Mouse (Mus musculus) MEL (cell line): ENCODE measurements around the gene Wwtr1. TPM values are rescaled to one million over a fixed set of nuclear protein-coding genes. Genes with fewer than 3 reads are reported as not detected.

ENCODE experiments used
- DNase-seq: peaks from one replicate; pipeline ENCODE4 v3.0.0; 2011; ENCODE audit warnings: low read depth, low spot score
- H3K27ac ChIP-seq: 2 replicates; pipeline ENCODE4 v1.5.1; 2012; ENCODE audit warnings: low read depth, mild to moderate bottlenecking, control low read depth, low read length, moderate library complexity; ENCODE audit not compliant: control insufficient read depth
- H3K27me3 ChIP-seq, 2 experiments: fragments of 150-350 bp in 1 of 2; sonication (generic) in 1 of 2; 2 replicates each; pipeline ENCODE4 v1.6.1; 2012; ENCODE audit warnings: low read length in 2 of 2, mild to moderate bottlenecking in 2 of 2, improper control_type of control experiment in 1 of 2, moderate library complexity in 1 of 2; ENCODE audit not compliant: insufficient read depth in 2 of 2, control insufficient read depth in 1 of 2
- H3K36me3 ChIP-seq, 2 experiments: 2 replicates each; pipeline ENCODE4 v1.6.1; 2012 to 2014; ENCODE audit warnings: low read length in 2 of 2, improper control_type of control experiment in 1 of 2, inconsistent platforms in 1 of 2, mild to moderate bottlenecking in 1 of 2; ENCODE audit not compliant: insufficient read depth in 2 of 2, control insufficient read depth in 1 of 2
- H3K4me1 ChIP-seq, 2 experiments: fragments of 150-350 bp in 1 of 2; sonication (generic) in 1 of 2; 2 replicates each; pipeline ENCODE4 v1.6.1; 2012; ENCODE audit warnings: low read length in 2 of 2, improper control_type of control experiment in 1 of 2, mild to moderate bottlenecking in 1 of 2; ENCODE audit not compliant: insufficient read depth in 2 of 2, control insufficient read depth in 1 of 2
- H3K4me3 ChIP-seq, 2 experiments: fragments of 150-350 bp in 1 of 2; sonication (generic) in 1 of 2; 2 replicates each; pipeline ENCODE4 v1.5.1; 2012; ENCODE audit warnings: low read depth in 2 of 2, low read length in 2 of 2, mild to moderate bottlenecking in 2 of 2, moderate library complexity in 2 of 2, control low read depth in 1 of 2, improper control_type of control experiment in 1 of 2; ENCODE audit not compliant: control insufficient read depth in 1 of 2, insufficient read depth in 1 of 2
- H3K79me2 ChIP-seq: 2 replicates; pipeline ENCODE4 v1.6.1; 2012; ENCODE audit warnings: mild to moderate bottlenecking, low read length, moderate library complexity; ENCODE audit not compliant: control insufficient read depth, poor library complexity, insufficient read depth
- H3K9ac ChIP-seq: 2 replicates; pipeline ENCODE4 v1.6.1; 2012; ENCODE audit warnings: low read depth, mild to moderate bottlenecking, control low read depth, low read length, moderate library complexity; ENCODE audit not compliant: control insufficient read depth, poor library complexity, severe bottlenecking
- H3K9me3 ChIP-seq: fragments of 150-350 bp; sonication (generic); replicated peaks from 2 replicates; pipeline ENCODE4 v1.6.1; 2012; ENCODE audit warnings: mild to moderate bottlenecking, low read length, improper control_type of control experiment, moderate library complexity; ENCODE audit not compliant: insufficient read depth
- CTCF ChIP-seq, 3 experiments: IDR thresholded peaks in 2 of 3; conservative IDR thresholded peaks in 1 of 3; 2 replicates each; pipeline ENCODE4 v1.5.1; 2011 to 2012; ENCODE audit warnings: low read length in 3 of 3, low read depth in 2 of 3, mild to moderate bottlenecking in 2 of 3, improper control_type of control experiment in 1 of 3, inconsistent platforms in 1 of 3, mixed read lengths in 1 of 3, moderate library complexity in 1 of 3; ENCODE audit not compliant: control insufficient read depth in 1 of 3, insufficient read depth in 1 of 3, poor library complexity in 1 of 3, severe bottlenecking in 1 of 3
- EP300 ChIP-seq, 2 experiments: IDR thresholded peaks; 2 replicates each; pipeline ENCODE4 v1.6.1; 2011; ENCODE audit warnings: improper control_type of control experiment in 2 of 2, low read length in 2 of 2, low read depth in 1 of 2, mild to moderate bottlenecking in 1 of 2
- ETS1 ChIP-seq: IDR thresholded peaks from 2 replicates; pipeline ENCODE4 v1.6.1; 2012; ENCODE audit warnings: low read depth, mild to moderate bottlenecking, inconsistent platforms, low read length, improper control_type of control experiment, moderate library complexity
- GABPA ChIP-seq: IDR thresholded peaks from 2 replicates; pipeline ENCODE4 v1.6.1; 2012; ENCODE audit warnings: low read depth, mild to moderate bottlenecking, inconsistent platforms, low read length, improper control_type of control experiment, moderate library complexity
- JUND ChIP-seq: IDR thresholded peaks from 2 replicates; pipeline ENCODE4 v1.6.1; 2011; ENCODE audit warnings: low read depth, mild to moderate bottlenecking, improper control_type of control experiment, low read length
- MAZ ChIP-seq: IDR thresholded peaks from 2 replicates; pipeline ENCODE4 v1.6.1; 2012; ENCODE audit warnings: low read depth, mild to moderate bottlenecking, inconsistent platforms, low read length, improper control_type of control experiment
- MXI1 ChIP-seq: IDR thresholded peaks from 2 replicates; pipeline ENCODE4 v1.6.1; 2011; ENCODE audit warnings: mild to moderate bottlenecking, low read depth, low read length, improper control_type of control experiment
- POLR2A ChIP-seq, 2 experiments: IDR thresholded peaks; 2 replicates each; pipeline ENCODE4 v1.6.1; 2011 to 2012; ENCODE audit warnings: low read length in 2 of 2, mild to moderate bottlenecking in 2 of 2, control low read depth in 1 of 2, improper control_type of control experiment in 1 of 2, low read depth in 1 of 2, moderate library complexity in 1 of 2; ENCODE audit not compliant: control insufficient read depth in 1 of 2, insufficient read depth in 1 of 2, poor library complexity in 1 of 2
- POLR2AphosphoS2 ChIP-seq: IDR thresholded peaks from 2 replicates; pipeline ENCODE4 v1.6.1; 2011; ENCODE audit warnings: low read length, improper control_type of control experiment
- POLR2AphosphoS5 ChIP-seq: IDR thresholded peaks from 2 replicates; pipeline ENCODE4 v1.6.1; 2012; ENCODE audit warnings: low read depth, borderline replicate concordance, mild to moderate bottlenecking, inconsistent platforms, low read length, moderate library complexity, mixed read lengths
- RAD21 ChIP-seq: IDR thresholded peaks from 2 replicates; pipeline ENCODE4 v1.6.1; 2011; ENCODE audit warnings: mild to moderate bottlenecking, low read depth, low read length, improper control_type of control experiment
- USF1 ChIP-seq: IDR thresholded peaks from 2 replicates; pipeline ENCODE4 v1.6.1; 2014; ENCODE audit warnings: low read depth, mild to moderate bottlenecking, inconsistent platforms, low read length, improper control_type of control experiment, moderate library complexity
- USF2 ChIP-seq, 2 experiments: IDR thresholded peaks; 2 replicates each; pipeline ENCODE4 v1.6.1; 2011 to 2012; ENCODE audit warnings: improper control_type of control experiment in 2 of 2, low read length in 2 of 2, borderline replicate concordance in 1 of 2, inconsistent platforms in 1 of 2, low read depth in 1 of 2, mild to moderate bottlenecking in 1 of 2; ENCODE audit not compliant: insufficient read depth in 1 of 2
- ZKSCAN1 ChIP-seq: IDR thresholded peaks from 2 replicates; pipeline ENCODE4 v1.6.1; 2012; ENCODE audit warnings: low read depth, mild to moderate bottlenecking, inconsistent platforms, low read length, improper control_type of control experiment, moderate library complexity
- polyA plus RNA-seq, 2 experiments: library from polyadenylated mRNA; stranded (reverse) in 1 of 2; unstranded in 1 of 2; fragments of >175 nt in 1 of 2; fragments of >200 nt in 1 of 2; gene quantifications; 2 replicates each; pipeline versions ENCODE4 v1.2.1 to v1.2.4; 2012; ENCODE audit warnings: low replicate concordance in 2 of 2, low read depth in 1 of 2; ENCODE audit not compliant: insufficient read length in 2 of 2, insufficient read depth in 1 of 2, missing spikeins in 1 of 2
- total RNA-seq: library from RNA; depleted of rRNA; stranded (reverse); fragments of 300-350 nt; gene quantifications from 2 replicates; pipeline ENCODE4 v1.2.3, GENCODE M21; 2012

Gene Wwtr1
- total and polyA plus RNA-seq, 3 experiments = not detected

DNA sequence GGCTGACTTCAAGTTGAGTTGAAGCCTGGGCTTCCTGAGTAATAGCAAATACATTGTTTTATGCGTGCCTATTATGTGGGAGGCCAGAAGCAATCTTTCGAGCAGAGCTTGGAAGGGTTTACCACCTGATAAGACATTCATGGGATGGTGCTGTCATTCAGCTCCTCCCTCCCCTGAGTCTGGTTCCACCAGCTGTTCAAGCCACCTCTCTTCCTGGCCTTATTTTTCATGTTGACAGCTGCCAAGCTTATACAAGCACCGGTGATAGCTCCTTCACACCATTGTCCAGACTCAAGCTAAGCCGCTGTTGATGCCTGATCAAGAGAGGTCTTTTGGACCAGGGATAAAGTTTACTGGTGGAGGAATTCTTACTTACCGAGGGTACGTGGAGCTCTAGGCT, 10.3 kb upstream of the Wwtr1 start:
- H3K4me3 ChIP-seq = no peak overlapping the region

DNA sequence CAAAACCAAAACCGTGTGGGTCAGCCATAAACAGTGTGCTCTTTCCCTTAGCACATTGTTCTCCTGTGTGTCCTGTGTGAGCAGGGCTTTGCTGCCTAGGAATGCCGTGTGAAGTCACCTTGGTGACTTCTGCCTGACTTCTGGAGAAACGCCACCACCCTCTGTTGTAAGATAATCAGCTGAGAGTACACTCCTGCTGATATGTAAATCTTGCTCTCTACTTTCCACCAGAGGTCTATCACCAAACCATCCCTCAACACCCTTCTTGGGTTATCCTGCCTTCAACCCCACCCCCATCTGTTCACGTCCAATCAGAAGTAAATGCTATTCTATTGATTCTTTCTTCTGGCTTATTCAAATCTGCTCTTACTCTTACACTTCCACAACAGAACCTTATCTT, 7.8 kb upstream of the Wwtr1 start:
- H3K36me3 ChIP-seq = no peaks in the 10 kb centered on the region
- TF ChIP-seq POLR2AphosphoS2 = no peak
- no peak for TF ChIP-seq EP300 (IDR thresholded peaks at IDR 0.05; ENCODE audit: low read depth in 1 of 2, low read length in 2 of 2)
- TF ChIP-seq POLR2AphosphoS5 = no peak
- TF ChIP-seq POLR2A (IDR thresholded peaks at IDR 0.05; ENCODE audit: control insufficient read depth in 1 of 2, insufficient read depth in 1 of 2, low read depth in 1 of 2, low read length in 2 of 2, poor library complexity in 1 of 2) = no peak
- TF ChIP-seq MAZ = no peak
- TF ChIP-seq JUND = no peak
- TF ChIP-seq, all 39 proteins: peak for 0

More for the DNA sequence above, 10.3 kb upstream of the Wwtr1 start:
- TF ChIP-seq MXI1 (no peak), MAZ (no peak), USF1 (no peak), USF2 (IDR thresholded peaks at IDR 0.05; ENCODE audit: borderline replicate concordance in 1 of 2, insufficient read depth in 1 of 2, low read depth in 1 of 2, low read length in 2 of 2) (no peak), ZKSCAN1 (no peak), ETS1 (no peak), GABPA (no peak), RAD21 (no peak), JUND (no peak), CTCF (IDR thresholded peaks at IDR 0.05 in 2 of 3, conservative IDR thresholded peaks at IDR 0.05 in 1 of 3; ENCODE audit: control insufficient read depth in 1 of 3, insufficient read depth in 1 of 3, low read depth in 2 of 3, low read length in 3 of 3, poor library complexity in 1 of 3, severe bottlenecking in 1 of 3) (no peak), POLR2AphosphoS5 (no peak)
- Histone ChIP-seq H3K27me3 (no peaks in the 10 kb centered on the region; a peak in 1 of 4 replicates), H3K36me3 (no peaks in the 10 kb centered on the region), H3K9me3 (no peaks in the 10 kb centered on the region), H3K9ac (no peak overlapping the region), H3K4me1 (no peaks in the 10 kb centered on the region), H3K27ac (no peak overlapping the region), H3K79me2 (no peaks in the 10 kb centered on the region)
- DNase-seq = no peak

More for the DNA sequence above, 7.8 kb upstream of the Wwtr1 start:
- Histone ChIP-seq H3K4me3 (no peak overlapping the region), H3K9ac (no peak overlapping the region), H3K4me1 (no peaks in the 10 kb centered on the region), H3K9me3 (no peaks in the 10 kb centered on the region), H3K27ac (no peak overlapping the region), H3K27me3 (no peaks in the 10 kb centered on the region; a peak in 1 of 4 replicates), H3K79me2 (no peaks in the 10 kb centered on the region)
- DNase-seq = no peak
